Mouse (Mus musculus) erythroblast, embryonic 14.5 days (primary cell): ENCODE results near the gene Crebrf. TPM values are rescaled to one million over a fixed set of nuclear protein-coding genes. Genes with fewer than 3 reads are reported as not detected.

ENCODE experiments used
- H3K27me3 ChIP-seq: 2 replicates; pipeline ENCODE4 v1.6.1; 2012; ENCODE audit warnings: inconsistent platforms; ENCODE audit not compliant: control insufficient read depth
- H3K36me3 ChIP-seq: 2 replicates; pipeline ENCODE4 v1.6.1; 2012; ENCODE audit warnings: mild to moderate bottlenecking, inconsistent platforms; ENCODE audit not compliant: control insufficient read depth
- H3K4me1 ChIP-seq: 2 replicates; pipeline ENCODE4 v1.6.1; 2012; ENCODE audit warnings: inconsistent platforms; ENCODE audit not compliant: control insufficient read depth
- H3K4me3 ChIP-seq: replicated peaks from 2 replicates; pipeline ENCODE3; 2012; ENCODE audit warnings: moderate library complexity, mild to moderate bottlenecking, inconsistent platforms
- H3K9me3 ChIP-seq: 2 replicates; pipeline ENCODE4 v1.6.1; 2012; ENCODE audit warnings: low read length, inconsistent platforms, mixed read lengths; ENCODE audit not compliant: control insufficient read depth
- GATA1 ChIP-seq: IDR thresholded peaks from 2 replicates; pipeline ENCODE4 v1.6.1; 2012; ENCODE audit warnings: low read length, inconsistent platforms, mixed read lengths
- TAL1 ChIP-seq: IDR thresholded peaks from 3 replicates; pipeline ENCODE4 v1.6.1; 2012; ENCODE audit warnings: low read length, inconsistent platforms, mixed read lengths
- polyA plus RNA-seq: library from polyadenylated mRNA; stranded (reverse); fragments of >175 nt; gene quantifications from 2 replicates; pipeline ENCODE4 v1.2.3, GENCODE M21; 2012

Crebrf gene
- polyA plus RNA-seq, 1 experiment: 0.10 TPM

GRCm38 (mm10) chr17:26717868-26718267, 2.4 kb downstream of the Crebrf start:
- H3K9me3 ChIP-seq: no peaks in the 10 kb centered on the region
- no peak overlapping the region for H3K4me3 ChIP-seq
- peaks cover 2% of the 10 kb centered on the region for H3K36me3 ChIP-seq
- TF ChIP-seq TAL1 (no peak), GATA1 (no peak)
- H3K27me3 ChIP-seq: no peaks in the 10 kb centered on the region
- H3K4me1 ChIP-seq: peaks cover 62% of the 10 kb centered on the region

- H3K27me3 ChIP-seq: no peaks in the 10 kb centered on the region
- TF ChIP-seq GATA1 (no peak), TAL1 (no peak)
- H3K9me3 ChIP-seq: no peaks in the 10 kb centered on the region
- H3K4me1 ChIP-seq: peaks cover 63% of the 10 kb centered on the region
- no peak overlapping the region for H3K4me3 ChIP-seq
- peaks cover 2% of the 10 kb centered on the region for H3K36me3 ChIP-seq
These were observed 4.0 kb downstream of the Crebrf start for GRCm38 (mm10) chr17:26719405-26719804.

GRCm38 (mm10) chr17:26721802-26722201, 6.4 kb downstream of the Crebrf start:
- Histone ChIP-seq H3K27me3 (no peaks in the 10 kb centered on the region), H3K4me3 (no peak overlapping the region), H3K4me1 (peaks cover 71% of the 10 kb centered on the region), H3K9me3 (no peaks in the 10 kb centered on the region), H3K36me3 (peaks cover 2% of the 10 kb centered on the region)
- TF ChIP-seq TAL1: no peak
- TF ChIP-seq GATA1: no peak

GRCm38 (mm10) chr17:26724790-26725189, 9.3 kb downstream of the Crebrf start:
- H3K4me1 ChIP-seq: peaks cover 67% of the 10 kb centered on the region

GRCm38 (mm10) chr17:26726674-26727073, 11.2 kb downstream of the Crebrf start:
- Histone ChIP-seq H3K4me3 (no peak overlapping the region), H3K36me3 (no peaks in the 10 kb centered on the region), H3K9me3 (no peaks in the 10 kb centered on the region), H3K4me1 (peaks cover 50% of the 10 kb centered on the region), H3K27me3 (no peaks in the 10 kb centered on the region)
- no peak for TF ChIP-seq GATA1

More at GRCm38 (mm10) chr17:26724790-26725189, 9.3 kb downstream of the Crebrf start:
- Histone ChIP-seq H3K9me3 (no peaks in the 10 kb centered on the region), H3K36me3 (peaks cover 2% of the 10 kb centered on the region), H3K4me3 (no peak overlapping the region), H3K27me3 (no peaks in the 10 kb centered on the region)
- TF ChIP-seq TAL1 (no peak), GATA1 (no peak)

GRCm38 (mm10) chr17:26727110-26727755, 11.8 kb downstream of the Crebrf start:
- Histone ChIP-seq H3K4me3 (no peak overlapping the region), H3K4me1 (peaks cover 47% of the 10 kb centered on the region), H3K36me3 (no peaks in the 10 kb centered on the region), H3K9me3 (no peaks in the 10 kb centered on the region), H3K27me3 (no peaks in the 10 kb centered on the region)
- no peak for TF ChIP-seq TAL1
- no peak for TF ChIP-seq GATA1

GRCm38 (mm10) chr17:26742581-26742980, 27.1 kb downstream of the Crebrf start:
- no peaks in the 10 kb centered on the region for H3K9me3 ChIP-seq

GRCm38 (mm10) chr17:26743294-26743693, 27.8 kb downstream of the Crebrf start:
- TF ChIP-seq GATA1: no peak
- TF ChIP-seq TAL1: no peak
- no peaks in the 10 kb centered on the region for H3K9me3 ChIP-seq
- no peaks in the 10 kb centered on the region for H3K27me3 ChIP-seq
- no peaks in the 10 kb centered on the region for H3K4me1 ChIP-seq
- no peak overlapping the region for H3K4me3 ChIP-seq
- peaks cover 4% of the 10 kb centered on the region for H3K36me3 ChIP-seq

More at GRCm38 (mm10) chr17:26742581-26742980, 27.1 kb downstream of the Crebrf start:
- peaks cover 4% of the 10 kb centered on the region for H3K36me3 ChIP-seq
- no peaks in the 10 kb centered on the region for H3K4me1 ChIP-seq
- no peaks in the 10 kb centered on the region for H3K27me3 ChIP-seq
- TF ChIP-seq TAL1: no peak
- no peak for TF ChIP-seq GATA1
- no peak overlapping the region for H3K4me3 ChIP-seq

- no peak for TF ChIP-seq GATA1
- no peak for TF ChIP-seq TAL1
- Histone ChIP-seq H3K4me3 (no peak overlapping the region), H3K9me3 (no peaks in the 10 kb centered on the region), H3K4me1 (no peaks in the 10 kb centered on the region), H3K27me3 (no peaks in the 10 kb centered on the region), H3K36me3 (no peaks in the 10 kb centered on the region)
These were observed 34.5 kb downstream of the Crebrf start for GRCm38 (mm10) chr17:26749975-26750374.

- no peaks in the 10 kb centered on the region for H3K36me3 ChIP-seq
- TF ChIP-seq GATA1 (no peak), TAL1 (no peak)
- no peaks in the 10 kb centered on the region for H3K4me1 ChIP-seq
- H3K9me3 ChIP-seq: no peaks in the 10 kb centered on the region
- no peaks in the 10 kb centered on the region for H3K27me3 ChIP-seq
- H3K4me3 ChIP-seq: no peak overlapping the region
These were observed 36.8 kb downstream of the Crebrf start for GRCm38 (mm10) chr17:26752297-26752696.
